Mouse (Mus musculus) bone marrow macrophage, adult 2 months (primary cell): ENCODE data around the gene Frmd4a. TPM values are rescaled to one million over a fixed set of nuclear protein-coding genes. Genes with fewer than 3 reads are reported as not detected.

Source experiments
- H3K27ac ChIP-seq: 2 replicates; pipeline ENCODE4 v1.5.1; 2012; ENCODE audit warnings: low read depth, low read length; ENCODE audit not compliant: insufficient read depth
- H3K4me1 ChIP-seq: 2 replicates; pipeline ENCODE4 v1.6.1; 2012; ENCODE audit warnings: low read length; ENCODE audit not compliant: control insufficient read depth, insufficient read depth
- H3K4me3 ChIP-seq: 2 replicates; pipeline ENCODE4 v1.5.1; 2012; ENCODE audit warnings: mild to moderate bottlenecking, low read length, moderate library complexity; ENCODE audit not compliant: insufficient read depth
- CTCF ChIP-seq: IDR thresholded peaks from 2 replicates; pipeline ENCODE4 v1.5.1; 2012; ENCODE audit warnings: low read depth, mild to moderate bottlenecking, low read length, moderate library complexity
- POLR2A ChIP-seq: IDR thresholded peaks from 2 replicates; pipeline ENCODE4 v1.6.1; 2012; ENCODE audit warnings: mild to moderate bottlenecking, low read depth, low read length, borderline replicate concordance
- polyA plus RNA-seq: library from polyadenylated mRNA; stranded (reverse); fragments of >200 nt; gene quantifications from 2 replicates; pipeline ENCODE4 v1.2.4, GENCODE M21; 2012; ENCODE audit not compliant: missing spikeins, insufficient read depth, insufficient read length

Frmd4a gene
- polyA plus RNA-seq, 1 experiment = 29.7 TPM

DNA sequence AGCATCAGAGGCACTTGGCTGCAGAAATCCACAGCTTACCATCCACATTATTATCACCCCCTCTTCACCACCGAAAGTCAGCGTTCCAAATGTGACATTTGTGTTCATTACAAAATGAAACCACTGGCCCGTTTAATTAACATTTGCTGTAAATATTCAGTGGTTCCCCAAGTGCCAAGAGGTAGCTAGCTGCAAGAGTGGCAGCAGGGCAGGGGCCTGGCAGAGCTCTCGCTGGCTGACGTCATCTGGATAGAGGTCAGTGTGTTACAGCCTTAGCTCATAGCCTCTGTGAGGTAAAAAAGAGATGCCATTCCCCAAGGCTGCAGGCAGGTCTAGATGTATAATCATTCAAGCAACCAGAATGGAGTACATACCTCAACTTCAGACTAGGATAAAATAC is 473.3 kb downstream of the Frmd4a start:
- Histone ChIP-seq H3K4me1 (peaks cover 24% of the 10 kb centered on the region), H3K4me3 (no peak overlapping the region), H3K27ac (no peak overlapping the region)
- TF ChIP-seq CTCF (no peak), POLR2A (no peak)

GRCm38 (mm10) chr2:4492485-4493481 is 475.3 kb downstream of the Frmd4a start:
- TF ChIP-seq CTCF (peak; percentile 26; the same call in 1 of the 2 replicates), POLR2A (no peak)
- peak overlapping the region; percentile 36 for H3K4me3 ChIP-seq
- H3K27ac ChIP-seq = peak overlapping the region; percentile 68
- peaks cover 15% of the 10 kb centered on the region for H3K4me1 ChIP-seq

DNA sequence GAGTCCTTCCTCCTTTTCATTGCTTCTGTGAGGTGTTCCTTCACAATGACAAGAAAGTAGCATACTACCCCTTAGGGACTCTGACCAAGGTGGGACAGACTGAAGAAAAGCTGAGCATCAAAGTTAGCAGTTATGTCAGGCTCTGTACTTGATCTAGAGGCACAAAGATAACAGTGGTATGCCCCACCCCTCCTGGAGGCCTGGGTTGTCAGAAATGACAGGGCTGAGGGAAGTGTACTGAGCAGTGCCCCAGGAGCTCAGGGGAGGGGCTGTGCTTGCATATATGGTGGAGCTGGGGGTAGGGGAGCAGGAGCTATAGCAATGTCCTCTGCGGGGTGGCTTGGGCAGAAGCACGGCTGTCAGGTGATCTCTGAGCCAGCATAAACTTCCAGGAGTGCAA is 477.0 kb downstream of the Frmd4a start:
- Histone ChIP-seq H3K4me3 (no peak overlapping the region), H3K4me1 (peaks cover 15% of the 10 kb centered on the region), H3K27ac (no peak overlapping the region)
- TF ChIP-seq CTCF (no peak), POLR2A (no peak)

DNA sequence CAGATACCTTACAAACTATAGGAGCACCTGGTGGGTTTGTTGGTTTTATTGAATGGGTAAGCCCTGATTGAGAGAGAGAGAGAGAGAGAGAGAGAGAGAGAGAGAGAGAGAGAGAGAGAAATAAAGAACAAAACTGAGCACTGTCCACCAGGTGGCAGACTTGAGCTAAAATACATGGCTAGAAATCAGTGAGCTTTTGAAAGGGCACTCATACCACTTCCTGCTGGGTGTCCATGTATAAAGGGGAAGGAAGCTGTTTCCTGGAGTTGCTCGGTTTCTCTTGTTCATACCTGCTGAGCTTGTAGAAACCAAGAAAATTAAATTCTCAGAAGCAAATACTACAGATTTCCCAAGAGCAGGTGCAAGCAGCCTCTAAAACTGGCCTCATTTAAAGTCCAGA is 481.7 kb downstream of the Frmd4a start:
- Histone ChIP-seq H3K4me3 (no peak overlapping the region), H3K4me1 (peaks cover 20% of the 10 kb centered on the region), H3K27ac (peak overlapping the region; percentile 37)
- TF ChIP-seq POLR2A (no peak), CTCF (no peak)

GRCm38 (mm10) chr2:4499916-4500315 is 482.4 kb downstream of the Frmd4a start:
- H3K4me3 ChIP-seq = no peak overlapping the region
- TF ChIP-seq POLR2A = no peak
- no peak for TF ChIP-seq CTCF
- H3K27ac ChIP-seq = no peak overlapping the region
- peaks cover 20% of the 10 kb centered on the region for H3K4me1 ChIP-seq

DNA sequence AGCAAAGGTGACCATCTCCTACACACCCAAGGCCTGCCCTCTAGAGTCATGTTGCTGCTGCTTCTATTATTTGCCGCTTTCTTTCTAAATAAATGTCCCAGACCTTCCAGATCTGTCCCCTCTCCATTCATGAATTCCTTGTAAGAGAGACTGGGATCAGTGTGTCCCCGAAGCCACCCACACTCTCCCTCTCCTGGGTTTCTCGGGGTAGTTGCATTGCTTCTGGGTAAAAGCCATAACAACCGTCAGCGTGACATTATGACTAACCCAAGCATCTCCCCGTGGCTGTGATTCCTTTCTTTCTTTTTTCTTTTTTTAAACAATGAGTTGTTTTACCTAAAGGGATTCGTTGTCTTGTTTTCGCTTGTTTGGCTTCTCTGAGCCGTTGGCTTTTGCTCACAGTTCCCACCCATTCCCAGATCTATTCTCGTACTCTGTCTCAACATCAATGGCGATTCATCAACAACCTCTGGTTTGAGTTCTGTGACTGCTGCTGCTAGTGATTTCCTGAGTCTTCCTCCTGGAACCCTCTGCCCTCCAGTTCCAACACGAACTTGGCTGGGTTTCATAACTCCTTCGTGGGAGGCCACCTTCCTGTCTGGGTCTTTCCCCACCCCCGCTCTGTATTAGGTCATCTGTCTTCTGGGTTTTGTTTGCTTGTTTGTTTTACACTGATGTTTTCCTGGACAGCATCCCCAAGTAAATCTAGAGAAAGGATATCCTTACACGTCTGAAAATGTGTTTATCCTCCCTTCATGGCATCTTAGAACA is 483.9 kb downstream of the Frmd4a start:
- H3K4me1 ChIP-seq = peaks cover 20% of the 10 kb centered on the region
- H3K27ac ChIP-seq = no peak overlapping the region
- no peak overlapping the region for H3K4me3 ChIP-seq
- TF ChIP-seq CTCF (no peak), POLR2A (no peak)

DNA sequence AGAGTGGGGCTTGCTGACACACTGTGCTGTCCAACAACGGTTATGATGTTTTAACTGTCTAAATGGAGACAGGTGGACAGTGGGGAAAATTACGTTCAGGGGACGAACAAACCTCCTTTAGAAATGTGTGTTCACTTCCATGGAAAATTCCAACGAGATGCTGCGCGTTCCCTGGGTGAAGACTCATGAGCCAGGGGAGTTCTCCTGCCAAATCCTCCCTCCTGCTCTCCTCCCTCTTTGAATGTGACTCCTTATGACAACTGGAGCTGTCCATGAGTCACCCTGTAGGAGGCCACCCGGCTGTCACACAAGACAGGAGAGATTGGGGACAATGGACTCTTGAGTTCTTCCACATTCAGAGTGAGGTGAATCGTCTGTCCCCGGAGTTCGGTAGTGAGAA is 486.9 kb downstream of the Frmd4a start:
- Histone ChIP-seq H3K4me3 (no peak overlapping the region), H3K4me1 (peaks cover 27% of the 10 kb centered on the region), H3K27ac (no peak overlapping the region)
- no peak for TF ChIP-seq POLR2A
- no peak for TF ChIP-seq CTCF

DNA sequence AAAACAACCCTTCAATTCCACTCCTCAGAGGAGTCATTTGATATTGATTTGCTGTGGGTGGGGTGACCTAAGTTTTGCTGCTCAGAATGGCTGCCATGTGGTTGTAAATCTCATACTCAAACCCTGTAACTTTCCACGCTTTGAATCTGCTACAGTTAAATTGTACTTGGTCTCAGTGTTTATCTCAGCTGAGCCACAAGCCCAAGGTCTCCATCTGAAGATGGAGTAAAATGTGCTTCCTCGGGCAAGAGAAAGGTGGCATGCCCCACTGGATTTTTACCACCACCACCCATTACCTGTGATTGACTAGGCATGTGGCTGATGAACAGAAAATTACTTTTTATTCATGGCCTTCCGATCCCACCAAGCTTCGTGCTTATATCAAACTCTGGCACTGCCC is 488.2 kb downstream of the Frmd4a start:
- H3K4me1 ChIP-seq = peaks cover 20% of the 10 kb centered on the region
- no peak overlapping the region for H3K27ac ChIP-seq
- TF ChIP-seq CTCF = no peak
- H3K4me3 ChIP-seq = no peak overlapping the region

DNA sequence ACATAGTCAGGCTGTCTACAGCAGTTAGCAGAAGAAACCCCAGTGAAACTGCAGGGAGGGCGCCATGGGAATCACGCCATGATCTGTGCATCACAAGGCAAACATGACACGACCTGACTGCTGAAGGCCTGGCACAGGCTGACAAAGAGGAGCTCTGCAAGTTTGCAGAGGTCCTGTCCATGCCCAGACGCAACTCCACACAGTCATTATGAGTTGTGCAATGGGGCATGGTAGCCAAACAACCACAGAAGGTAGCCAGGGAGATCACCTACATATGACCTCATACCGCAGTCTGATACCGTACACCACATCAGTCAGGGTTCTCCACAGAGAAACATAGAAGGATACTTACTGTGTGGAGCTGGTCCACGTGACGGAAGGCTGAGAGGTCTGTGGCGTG is 489.1 kb downstream of the Frmd4a start:
- TF ChIP-seq POLR2A = no peak
- no peak for TF ChIP-seq CTCF
- H3K4me3 ChIP-seq = no peak overlapping the region
- H3K27ac ChIP-seq = no peak overlapping the region
- H3K4me1 ChIP-seq = peaks cover 12% of the 10 kb centered on the region

DNA sequence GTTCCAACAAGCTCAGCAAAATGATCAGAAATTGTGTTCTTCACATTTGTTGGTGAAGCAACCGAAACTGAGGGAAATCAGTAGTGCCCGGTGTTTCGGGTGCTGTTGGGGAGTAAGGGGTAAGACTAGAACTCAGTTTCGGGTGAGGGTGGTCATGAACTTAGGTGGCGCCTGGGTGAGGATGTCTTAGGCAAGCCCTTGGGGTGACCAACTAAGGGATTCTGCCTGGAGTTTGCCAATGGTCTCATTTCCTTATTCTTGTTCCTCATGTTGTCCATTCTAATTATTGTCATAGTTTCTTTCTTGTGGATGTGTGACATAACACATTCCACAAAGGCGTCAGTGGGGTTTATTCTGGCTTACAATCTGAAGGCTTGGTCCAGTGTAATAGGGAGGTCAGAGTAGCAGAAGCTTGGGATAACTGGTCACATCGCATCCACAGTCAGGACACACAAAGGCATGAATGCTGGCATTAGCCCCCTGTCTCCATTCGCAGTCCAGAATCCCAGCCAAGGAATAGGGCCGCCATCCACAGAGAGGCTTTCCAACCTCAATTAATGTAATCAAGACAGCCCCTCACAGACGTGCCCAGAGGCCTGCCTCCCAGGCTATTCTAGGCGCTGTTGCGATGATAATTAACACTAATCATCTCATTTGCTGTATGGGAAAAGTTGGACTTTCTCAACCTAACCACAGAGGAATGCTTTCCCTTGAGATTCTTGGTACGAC is 490.5 kb downstream of the Frmd4a start:
- H3K27ac ChIP-seq = no peak overlapping the region
- peaks cover 8% of the 10 kb centered on the region for H3K4me1 ChIP-seq
- no peak overlapping the region for H3K4me3 ChIP-seq
- TF ChIP-seq POLR2A (no peak), CTCF (no peak)
